Mouse (Mus musculus): ENCODE results near the gene Spryd3.

GRCm38 (mm10) chr15:102103947-102104555 lies 32.0 kb downstream of the Spryd3 start:
- TF ChIP-seq CTCF (IDR thresholded peaks at IDR 0.05; ENCODE audit: borderline replicate concordance, insufficient read depth, low read length), result no peak
- peak; percentile 40; the same call in 1 of the 2 replicates for TF ChIP-seq POLR2A (IDR thresholded peaks at IDR 0.05; ENCODE audit: low read depth, low read length)

All from embryonic fibroblast, embryonic 13.5 days (primary cell).